Mouse (Mus musculus) midbrain, embryonic 15.5 days (tissue): ENCODE results near the gene Elmo2. TPM values are rescaled to one million over a fixed set of nuclear protein-coding genes. Genes with fewer than 3 reads are reported as not detected.

Experiments used
- ATAC-seq: fragments of 200-750 bp; cut with Nextera tagmentation; replicated peaks from 2 replicates; pipeline ENCODE4 v1.8.0; 2017; ENCODE audit warnings: moderate TSS enrichment
- H3K27ac ChIP-seq: fragments of 300-500 bp; sonication (generic); 2 replicates; pipeline ENCODE4 v1.5.1; 2015; ENCODE audit warnings: mild to moderate bottlenecking, inconsistent platforms
- H3K27me3 ChIP-seq: fragments of 300-500 bp; sonication (generic); replicated peaks from 2 replicates; pipeline ENCODE4 v1.6.1; 2015; ENCODE audit warnings: inconsistent platforms
- H3K36me3 ChIP-seq: fragments of 300-500 bp; sonication (generic); replicated peaks from 2 replicates; pipeline ENCODE4 v1.6.1; 2015; ENCODE audit warnings: inconsistent platforms
- H3K4me1 ChIP-seq: fragments of 300-500 bp; sonication (generic); 2 replicates; pipeline ENCODE4 v1.6.1; 2015; ENCODE audit warnings: inconsistent platforms
- H3K4me2 ChIP-seq: fragments of 300-500 bp; sonication (generic); 2 replicates; pipeline ENCODE4 v1.6.1; 2015; ENCODE audit warnings: inconsistent platforms, mild to moderate bottlenecking, moderate library complexity
- H3K4me3 ChIP-seq: fragments of 300-500 bp; sonication (generic); 2 replicates; pipeline ENCODE4 v1.5.1; 2015; ENCODE audit warnings: mild to moderate bottlenecking, inconsistent platforms
- H3K9ac ChIP-seq: fragments of 300-500 bp; sonication (generic); 2 replicates; pipeline ENCODE4 v1.6.1; 2015; ENCODE audit warnings: mild to moderate bottlenecking, inconsistent platforms
- H3K9me3 ChIP-seq: fragments of 300-500 bp; sonication (generic); 2 replicates; pipeline ENCODE4 v1.6.1; 2016; ENCODE audit warnings: inconsistent platforms
- WGBS: fragments of 180-500 bp; shearing (Covaris S2); methylation state at CpG from one replicate; pipeline ENCODE4 v1.1.7; 2015; ENCODE audit warnings: mixed read lengths; 5-methylcytosine and 5-hydroxymethylcytosine counted together
- polyA plus RNA-seq: library from polyadenylated mRNA; unstranded; fragments of >200 nt; fragmentation: Nextera tagmentation; extraction: Ambion mirVana; gene quantifications from 2 replicates; pipeline ENCODE4 v1.2.1, GENCODE M21; 2015

Gene Elmo2
- polyA plus RNA-seq, 1 experiment from 2014 or later, result 111 TPM

DNA sequence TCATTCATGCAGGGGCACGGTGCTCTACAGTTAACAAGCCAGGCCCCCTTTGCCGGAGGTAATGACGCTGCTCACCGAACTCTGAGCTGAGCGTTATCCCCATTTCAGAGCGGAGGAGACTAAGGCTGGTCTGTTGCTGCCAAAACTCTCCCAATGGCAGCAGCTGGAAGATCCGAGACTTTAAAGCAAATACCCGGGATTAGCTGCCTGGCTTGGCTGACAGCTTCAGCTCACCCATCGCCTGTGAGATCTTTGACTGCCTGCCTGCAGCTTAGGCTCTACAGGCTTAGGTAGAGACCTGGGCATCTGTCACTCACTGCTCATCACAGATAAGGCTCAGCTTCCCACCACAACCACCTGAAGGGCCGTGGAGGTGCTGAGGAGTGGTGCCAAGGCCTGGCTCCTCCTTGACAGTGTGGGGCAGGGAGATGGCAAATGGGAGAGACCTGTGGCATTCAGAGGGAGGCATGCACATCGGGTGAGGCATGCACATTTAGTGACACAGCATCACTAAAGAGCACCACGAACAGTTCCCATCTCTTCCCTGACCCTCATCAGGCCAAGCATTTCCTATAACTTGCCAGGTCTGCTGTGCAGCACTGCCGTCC lies 15.4 kb downstream of the Elmo2 start:
- H3K27ac ChIP-seq, result peak overlapping the region; percentile 46
- H3K9me3 ChIP-seq, result no peaks in the 10 kb centered on the region
- H3K9ac ChIP-seq, result 0 out of 2 replicates have a peak overlapping the region, but pooled peaks have one; percentile 10
- no peak overlapping the region for H3K4me2 ChIP-seq
- H3K36me3 ChIP-seq, result peaks cover 16% of the 10 kb centered on the region; the same call in 1 of the 2 replicates
- H3K4me3 ChIP-seq, result no peak overlapping the region
- WGBS, result 30% methylated on average over 13 of the region's 13 CpGs
- peak; percentile 24; the same call in 1 of the 2 replicates for ATAC-seq
- H3K4me1 ChIP-seq, result peaks cover 31% of the 10 kb centered on the region
- H3K27me3 ChIP-seq, result no peaks in the 10 kb centered on the region

DNA sequence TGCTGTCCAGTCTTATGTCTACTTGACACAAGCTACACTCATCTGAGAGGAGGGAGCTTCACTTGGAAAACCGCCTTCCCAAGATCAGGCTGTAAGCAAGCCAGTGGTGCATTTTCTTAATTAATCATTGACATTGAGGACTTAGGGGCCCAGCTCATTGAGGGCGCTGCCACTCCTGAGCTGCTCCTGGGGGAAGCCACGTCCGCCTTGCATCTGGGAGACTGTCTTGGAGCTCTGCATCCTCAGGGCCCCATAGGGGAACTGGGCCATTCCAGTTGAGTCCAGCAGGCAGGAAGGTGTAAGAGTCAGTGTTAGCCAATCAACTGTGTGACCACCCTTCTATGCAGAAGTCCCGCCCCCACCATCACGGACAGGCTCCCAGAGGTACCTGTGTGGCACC lies 18.5 kb downstream of the Elmo2 start:
- WGBS, result 90% methylated on average over 6 of the region's 6 CpGs
- no peak overlapping the region for H3K9ac ChIP-seq
- no peaks in the 10 kb centered on the region for H3K27me3 ChIP-seq
- H3K36me3 ChIP-seq, result peaks cover 27% of the 10 kb centered on the region
- H3K9me3 ChIP-seq, result no peaks in the 10 kb centered on the region
- H3K27ac ChIP-seq, result no peak overlapping the region
- peaks cover 29% of the 10 kb centered on the region for H3K4me1 ChIP-seq
- H3K4me2 ChIP-seq, result no peak overlapping the region
- no peak overlapping the region for H3K4me3 ChIP-seq
- no peak for ATAC-seq

DNA sequence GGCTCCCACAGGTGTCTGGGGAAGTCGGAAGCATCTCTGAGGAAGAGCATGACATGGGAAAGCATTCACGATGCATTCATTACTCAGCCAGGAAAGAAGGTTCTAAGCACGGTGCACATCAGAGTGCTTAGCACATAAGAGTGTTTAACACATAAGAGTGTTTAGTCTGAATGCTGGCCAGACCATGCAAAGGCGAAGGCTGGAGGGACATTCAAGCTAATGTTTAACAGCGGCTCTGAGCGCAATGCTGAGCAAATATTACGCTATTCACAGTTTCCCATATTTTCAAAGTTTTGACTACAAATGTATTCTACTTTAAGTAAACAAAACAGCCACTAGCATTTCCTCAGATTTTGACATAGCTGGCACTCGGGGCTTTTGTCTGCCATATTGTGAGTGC lies 20.8 kb downstream of the Elmo2 start:
- Histone ChIP-seq H3K27ac (no peak overlapping the region), H3K9ac (no peak overlapping the region), H3K27me3 (no peaks in the 10 kb centered on the region), H3K36me3 (peaks cover 28% of the 10 kb centered on the region), H3K4me1 (peaks cover 16% of the 10 kb centered on the region), H3K9me3 (no peaks in the 10 kb centered on the region), H3K4me2 (no peak overlapping the region), H3K4me3 (no peak overlapping the region)
- ATAC-seq, result no peak
- WGBS, result 90% methylated on average over 8 of the region's 8 CpGs

DNA sequence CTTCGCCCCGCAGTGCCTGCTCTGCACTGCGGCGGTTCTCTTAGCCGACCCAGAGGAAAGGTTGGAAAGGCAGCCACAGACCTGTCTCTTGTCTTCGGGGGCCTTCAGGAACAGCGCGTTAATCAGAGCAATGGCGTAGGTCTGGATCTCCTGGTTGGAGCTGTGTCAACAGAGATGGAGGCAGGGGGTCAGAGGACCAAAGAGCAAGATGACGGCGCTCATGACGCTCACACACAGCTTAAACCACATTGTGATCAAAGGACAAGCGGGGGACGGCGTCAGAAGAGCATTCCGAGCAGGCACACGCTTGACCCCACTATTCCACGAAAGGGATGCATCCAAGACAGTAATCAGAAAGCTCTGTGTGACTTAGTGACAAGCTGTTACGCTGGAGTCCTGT lies 21.5 kb downstream of the Elmo2 start:
- no peaks in the 10 kb centered on the region for H3K27me3 ChIP-seq
- H3K4me2 ChIP-seq, result no peak overlapping the region
- H3K9ac ChIP-seq, result no peak overlapping the region
- peaks cover 28% of the 10 kb centered on the region for H3K36me3 ChIP-seq
- H3K9me3 ChIP-seq, result no peaks in the 10 kb centered on the region
- H3K4me3 ChIP-seq, result no peak overlapping the region
- H3K4me1 ChIP-seq, result peaks cover 10% of the 10 kb centered on the region; the same call in 1 of the 2 replicates
- no peak overlapping the region for H3K27ac ChIP-seq
- 85% methylated on average over 19 of the region's 19 CpGs for WGBS
- ATAC-seq, result no peak

DNA sequence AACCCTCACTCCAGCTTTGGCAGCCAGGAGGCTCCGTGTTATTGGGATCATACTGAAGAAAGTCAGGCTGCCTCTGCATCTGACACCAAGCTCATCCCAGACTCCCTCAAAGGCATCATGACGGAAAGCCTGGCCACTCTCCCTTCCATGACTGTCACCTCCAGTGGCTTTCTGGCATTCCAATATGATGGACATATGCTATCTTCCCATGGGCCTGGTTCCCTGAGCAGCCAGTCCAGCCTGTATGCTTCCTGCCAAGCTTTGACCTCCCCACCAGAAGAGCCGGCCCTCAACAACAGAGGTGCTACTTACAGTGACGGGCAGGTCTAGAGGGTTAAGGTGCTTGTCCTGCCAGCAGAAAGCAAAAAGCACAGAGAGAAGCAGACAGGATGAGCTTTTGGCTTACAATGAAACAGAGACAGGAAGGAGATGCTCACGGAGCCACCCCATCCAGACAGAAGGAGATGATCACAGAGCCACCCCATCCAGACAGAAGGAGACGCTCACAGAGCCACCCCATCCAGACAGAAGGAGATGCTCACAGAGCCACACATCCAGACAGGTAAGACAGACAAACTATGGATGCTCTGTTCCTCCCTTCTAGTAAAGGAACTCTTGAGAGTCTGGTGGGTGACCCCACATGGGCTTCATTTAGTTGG lies 22.8 kb downstream of the Elmo2 start:
- H3K4me3 ChIP-seq, result no peak overlapping the region
- H3K36me3 ChIP-seq, result peaks cover 32% of the 10 kb centered on the region
- no peaks in the 10 kb centered on the region for H3K27me3 ChIP-seq
- H3K4me2 ChIP-seq, result no peak overlapping the region
- ATAC-seq, result no peak
- no peak overlapping the region for H3K27ac ChIP-seq
- 92% methylated on average over 6 of the region's 6 CpGs for WGBS
- no peak overlapping the region for H3K9ac ChIP-seq
- no peaks in the 10 kb centered on the region for H3K9me3 ChIP-seq
- H3K4me1 ChIP-seq, result no peaks in the 10 kb centered on the region

DNA sequence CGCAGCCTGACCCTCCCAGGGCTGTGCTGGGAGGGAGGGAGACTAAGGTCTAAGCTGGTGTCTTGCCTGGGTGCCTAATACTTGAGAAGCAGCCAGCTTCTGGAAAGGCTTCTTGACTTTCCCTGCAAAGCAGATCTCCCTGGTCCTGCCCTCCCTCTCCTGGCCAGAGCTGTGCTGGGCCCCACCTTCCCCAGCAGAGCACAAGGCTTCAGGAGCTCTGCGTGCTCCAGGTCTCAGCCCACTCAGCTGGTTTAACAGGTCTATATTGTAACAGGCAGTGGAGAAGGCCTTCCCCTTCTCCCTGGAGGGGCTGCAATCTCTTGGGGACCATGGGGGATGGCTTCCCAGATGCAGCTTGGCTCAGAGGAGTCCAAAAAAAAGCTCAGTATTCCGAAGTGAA lies 24.9 kb downstream of the Elmo2 start:
- Histone ChIP-seq H3K4me3 (no peak overlapping the region), H3K9ac (no peak overlapping the region), H3K27me3 (no peaks in the 10 kb centered on the region), H3K9me3 (no peaks in the 10 kb centered on the region), H3K36me3 (peaks cover 48% of the 10 kb centered on the region), H3K4me2 (no peak overlapping the region), H3K4me1 (no peaks in the 10 kb centered on the region), H3K27ac (no peak overlapping the region)
- ATAC-seq, result no peak
- WGBS, result 52% methylated on average over 3 of the region's 3 CpGs

DNA sequence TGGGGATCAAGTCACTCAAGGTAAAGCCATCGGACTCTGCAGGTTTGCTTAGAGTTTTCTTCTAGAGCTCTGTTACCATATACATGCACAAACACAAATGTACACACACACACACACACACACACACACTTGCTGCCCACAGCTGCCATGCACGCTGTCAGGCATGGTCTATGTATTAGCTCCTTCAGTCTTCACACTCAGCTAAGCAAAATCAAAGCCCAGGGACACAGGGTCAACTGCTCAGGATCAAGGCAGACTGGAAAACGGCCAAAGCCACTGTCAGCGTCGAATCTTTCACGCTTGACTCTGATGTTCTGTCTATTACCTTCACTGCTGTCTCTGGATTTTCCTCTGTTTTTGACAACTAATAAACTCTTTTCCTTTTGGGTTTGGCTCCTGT lies 25.4 kb downstream of the Elmo2 start:
- no peak overlapping the region for H3K4me3 ChIP-seq
- no peak overlapping the region for H3K4me2 ChIP-seq
- H3K27me3 ChIP-seq, result no peaks in the 10 kb centered on the region
- no peaks in the 10 kb centered on the region for H3K9me3 ChIP-seq
- no peak for ATAC-seq
- H3K36me3 ChIP-seq, result peaks cover 53% of the 10 kb centered on the region
- no peaks in the 10 kb centered on the region for H3K4me1 ChIP-seq
- H3K9ac ChIP-seq, result no peak overlapping the region
- WGBS, result 63% methylated on average over 6 of the region's 6 CpGs
- H3K27ac ChIP-seq, result no peak overlapping the region

DNA sequence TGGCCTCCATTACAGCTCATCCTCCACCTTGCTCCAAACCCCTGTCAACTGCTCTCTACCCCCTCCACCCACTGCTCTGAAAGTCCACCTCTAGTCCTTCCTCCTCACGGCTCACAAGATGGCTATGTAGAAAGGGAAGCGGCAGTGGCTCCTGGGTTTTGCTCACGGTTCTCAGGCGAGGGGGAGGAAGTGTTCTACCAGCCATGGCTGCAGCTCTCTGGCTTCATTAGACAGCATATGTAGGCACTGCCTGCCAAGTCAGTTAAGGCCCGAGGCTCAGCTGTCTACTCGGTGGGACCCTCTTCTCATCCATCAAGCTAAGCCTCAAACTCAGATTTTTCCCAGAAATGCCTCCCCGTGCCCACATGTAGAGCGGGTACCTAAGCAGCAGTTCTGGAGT lies 25.9 kb downstream of the Elmo2 start:
- H3K4me1 ChIP-seq, result no peaks in the 10 kb centered on the region
- no peaks in the 10 kb centered on the region for H3K27me3 ChIP-seq
- peaks cover 57% of the 10 kb centered on the region for H3K36me3 ChIP-seq
- H3K4me2 ChIP-seq, result no peak overlapping the region
- no peak overlapping the region for H3K9ac ChIP-seq
- H3K27ac ChIP-seq, result 0 out of 2 replicates have a peak overlapping the region, but pooled peaks have one; percentile 18
- no peak for ATAC-seq
- 79% methylated on average over 8 of the region's 8 CpGs for WGBS
- no peaks in the 10 kb centered on the region for H3K9me3 ChIP-seq
- no peak overlapping the region for H3K4me3 ChIP-seq

DNA sequence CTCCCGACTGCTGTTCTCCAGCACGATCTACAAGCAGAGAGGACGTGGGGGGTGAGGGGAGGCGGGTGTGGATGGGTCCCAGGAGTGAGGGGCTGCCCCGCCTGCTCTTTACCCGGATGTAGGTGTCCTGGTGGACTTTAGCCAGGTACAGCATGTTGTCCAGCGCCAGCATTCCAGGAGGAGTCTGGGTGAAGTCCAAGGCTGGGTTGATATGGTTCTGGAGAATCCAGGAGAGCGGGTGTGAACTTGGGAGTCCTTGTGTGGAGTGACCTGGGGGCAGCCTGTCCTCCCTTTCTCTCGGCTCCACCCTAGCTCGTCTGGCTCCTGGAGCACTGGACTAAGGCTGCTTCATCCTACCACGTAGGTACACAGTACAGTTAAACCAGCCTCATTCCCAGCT lies 28.9 kb downstream of the Elmo2 start:
- H3K36me3 ChIP-seq, result peaks cover 55% of the 10 kb centered on the region
- no peak overlapping the region for H3K9ac ChIP-seq
- H3K4me2 ChIP-seq, result no peak overlapping the region
- no peak for ATAC-seq
- no peaks in the 10 kb centered on the region for H3K4me1 ChIP-seq
- WGBS, result 93% methylated on average over 11 of the region's 11 CpGs
- H3K9me3 ChIP-seq, result no peaks in the 10 kb centered on the region
- no peaks in the 10 kb centered on the region for H3K27me3 ChIP-seq
- no peak overlapping the region for H3K4me3 ChIP-seq
- no peak overlapping the region for H3K27ac ChIP-seq

DNA sequence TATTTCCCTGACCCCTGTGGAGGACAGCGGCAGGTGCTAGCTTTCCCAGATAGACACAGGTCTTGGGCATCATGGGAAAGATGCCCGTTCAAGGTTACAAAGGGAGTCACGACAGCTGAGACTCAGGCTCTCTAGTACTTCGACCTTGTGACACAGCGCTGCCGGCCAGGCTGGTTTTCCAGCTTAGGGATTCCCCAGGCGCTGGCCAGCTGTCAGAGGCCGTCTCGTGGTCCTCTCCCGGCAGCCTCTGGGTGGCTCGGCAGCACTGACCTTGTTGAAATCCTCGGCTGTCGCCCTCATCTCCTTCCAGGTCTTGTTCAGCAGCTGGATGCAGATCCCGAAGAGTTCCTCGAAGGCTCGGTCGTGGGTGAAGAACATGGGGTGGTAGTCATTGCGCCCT lies 29.7 kb downstream of the Elmo2 start:
- Histone ChIP-seq H3K9me3 (no peaks in the 10 kb centered on the region), H3K4me1 (no peaks in the 10 kb centered on the region), H3K9ac (no peak overlapping the region), H3K4me2 (no peak overlapping the region), H3K4me3 (no peak overlapping the region), H3K27ac (no peak overlapping the region), H3K27me3 (no peaks in the 10 kb centered on the region), H3K36me3 (peaks cover 63% of the 10 kb centered on the region)
- ATAC-seq, result no peak
- 88% methylated on average over 18 of the region's 18 CpGs for WGBS

DNA sequence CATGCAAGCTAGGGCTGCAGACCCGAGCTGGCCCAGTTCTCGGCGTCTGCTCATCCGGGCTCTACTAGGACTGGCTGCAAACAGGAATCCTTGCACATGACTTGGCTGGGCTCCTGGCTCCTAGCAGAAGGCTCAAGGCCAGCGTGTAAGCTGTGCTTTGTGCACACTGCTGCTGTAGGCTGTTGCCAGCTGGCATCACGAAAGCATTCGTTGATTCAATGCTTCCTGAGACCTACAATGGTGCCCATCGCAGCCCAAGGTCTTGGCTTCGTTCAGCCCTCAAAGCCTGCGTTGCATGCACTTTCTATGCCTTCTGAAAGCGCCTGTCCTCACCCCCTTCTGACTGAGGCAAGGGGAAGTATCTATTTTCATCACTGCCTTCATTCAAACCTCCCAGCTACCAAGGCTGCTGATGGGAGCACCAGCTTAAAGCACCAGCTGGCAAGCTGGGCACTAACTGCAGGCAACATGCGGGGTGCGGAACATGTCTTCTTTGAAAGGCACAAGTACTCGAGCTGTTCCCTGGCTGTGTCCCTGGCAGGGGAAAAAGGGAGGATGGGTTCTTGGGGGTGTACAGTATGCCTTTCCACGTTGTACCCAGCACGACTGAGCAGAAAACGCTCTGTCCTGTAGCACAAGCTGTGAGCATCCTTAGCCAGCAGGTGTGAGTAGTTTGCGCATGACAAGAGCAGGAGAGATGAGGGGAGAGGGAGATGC lies 37.8 kb downstream of the Elmo2 start:
- peaks cover 25% of the 10 kb centered on the region; the same call in 1 of the 2 replicates for H3K36me3 ChIP-seq
- WGBS, result 55% methylated on average over 18 of the region's 18 CpGs

DNA sequence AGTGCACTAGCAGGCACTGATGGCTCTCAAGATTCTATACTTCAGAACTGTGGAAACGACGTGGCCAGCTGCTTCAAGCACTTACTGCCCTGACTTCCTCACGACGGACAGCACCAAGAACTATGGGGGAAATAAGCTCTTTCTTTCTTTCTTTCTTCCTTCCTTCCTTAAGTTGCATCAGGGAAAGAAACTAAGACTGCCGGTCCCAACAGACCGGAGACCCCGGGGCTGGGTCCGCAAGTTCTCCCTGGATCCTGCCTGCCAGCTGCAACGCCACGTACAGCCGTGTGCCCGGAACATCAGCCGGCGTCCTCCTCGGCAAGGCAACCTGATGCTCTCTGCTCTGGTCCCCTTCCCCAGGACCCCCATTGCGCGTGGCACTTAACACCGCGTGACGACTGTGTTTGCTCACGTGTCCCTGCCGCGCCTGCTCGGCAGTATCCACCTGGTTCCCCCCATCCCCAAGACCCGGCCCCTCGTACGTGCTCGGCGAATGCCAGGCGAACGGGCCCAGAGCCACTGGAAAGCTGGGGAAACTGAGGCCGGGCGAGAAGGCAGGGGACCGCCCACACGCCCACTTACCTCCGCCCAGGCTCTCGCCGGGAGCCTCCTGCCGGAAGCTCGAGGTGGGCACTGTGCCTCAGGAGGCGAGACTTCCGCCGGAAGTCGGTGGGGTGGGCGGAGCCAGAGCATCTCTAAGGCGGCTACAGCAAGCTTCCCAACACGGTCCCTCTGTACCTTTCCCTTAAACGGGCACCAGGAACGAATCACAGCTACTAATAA lies 38.9 kb downstream of the Elmo2 start, which contains the start of gene Slc35c2:
TSS of gene Slc35c2 (minus strand) at position 668 of the 783 bp plus-strand sequence.
- WGBS, result under 1% methylated on average over 49 of the region's 49 CpGs
- Histone ChIP-seq H3K27ac (peak within 1 kb of the TSS; percentile 86), H3K27me3 (no peaks in the 10 kb centered on the region), H3K9ac (peak within 1 kb of the TSS; percentile 80), H3K4me3 (peak within 1 kb of the TSS; percentile 91), H3K4me1 (peaks cover 36% of the 10 kb centered on the region), H3K36me3 (peaks cover 21% of the 10 kb centered on the region; the same call in 1 of the 2 replicates), H3K9me3 (no peaks in the 10 kb centered on the region), H3K4me2 (peak within 1 kb of the TSS; percentile 96)
- peak; percentile 94 for ATAC-seq

More for the DNA sequence above, 37.8 kb downstream of the Elmo2 start:
- Histone ChIP-seq H3K27me3 (no peaks in the 10 kb centered on the region), H3K9ac (peak overlapping the region; percentile 80), H3K4me3 (peak overlapping the region; percentile 91), H3K4me2 (peak overlapping the region; percentile 96), H3K27ac (peak overlapping the region; percentile 86), H3K4me1 (peaks cover 31% of the 10 kb centered on the region), H3K9me3 (no peaks in the 10 kb centered on the region)
- ATAC-seq, result peak; percentile 69
